Mouse (Mus musculus): ENCODE measurements around the gene Pate2.

The Pate2 gene

GRCm38 (mm10) chr9:35569571-35570534, at the start of gene Pate2, which contains the start of gene Hyls1:
TSS of gene Pate2 (plus strand) at chr9:35570284.
TSS of gene Hyls1 (minus strand) at chr9:35570398.
- peak; percentile 97 for DNase-seq (ENCODE audit: low read depth)

- no peak for DNase-seq (ENCODE audit: low read depth)
Measured at GRCm38 (mm10) chr9:35520631-35521348, 49.3 kb upstream of the Pate2 start.

GRCm38 (mm10) chr9:35522241-35522640, 47.8 kb upstream of the Pate2 start:
- no peak for DNase-seq (ENCODE audit: low read depth)

GRCm38 (mm10) chr9:35522821-35523515, 47.1 kb upstream of the Pate2 start:
- DNase-seq (ENCODE audit: low read depth): no peak

- DNase-seq (ENCODE audit: low read depth): no peak
Measured at GRCm38 (mm10) chr9:35523541-35523940, 46.5 kb upstream of the Pate2 start.

GRCm38 (mm10) chr9:35523941-35524411, 46.1 kb upstream of the Pate2 start:
- DNase-seq (ENCODE audit: low read depth): peak; percentile 17

- DNase-seq (ENCODE audit: low read depth): no peak
Measured at GRCm38 (mm10) chr9:35529141-35529540, 40.9 kb upstream of the Pate2 start.

GRCm38 (mm10) chr9:35529796-35530195, 40.3 kb upstream of the Pate2 start:
- no peak for DNase-seq (ENCODE audit: low read depth)

GRCm38 (mm10) chr9:35533266-35533665, 36.8 kb upstream of the Pate2 start:
- no peak for DNase-seq (ENCODE audit: low read depth)

- DNase-seq (ENCODE audit: low read depth): peak; percentile 34
Measured at GRCm38 (mm10) chr9:35535110-35535509, 35.0 kb upstream of the Pate2 start.

- DNase-seq (ENCODE audit: low read depth): no peak
Measured at GRCm38 (mm10) chr9:35535876-35536275, 34.2 kb upstream of the Pate2 start.

GRCm38 (mm10) chr9:35539001-35539750, 30.9 kb upstream of the Pate2 start:
- DNase-seq (ENCODE audit: low read depth): no peak

GRCm38 (mm10) chr9:35541024-35541423, 29.1 kb upstream of the Pate2 start:
- no peak for DNase-seq (ENCODE audit: low read depth)

- DNase-seq (ENCODE audit: low read depth): peak; percentile 53
Measured at GRCm38 (mm10) chr9:35541488-35541887, 28.6 kb upstream of the Pate2 start.

GRCm38 (mm10) chr9:35541941-35542340, 28.1 kb upstream of the Pate2 start:
- DNase-seq (ENCODE audit: low read depth): no peak

GRCm38 (mm10) chr9:35543099-35543860, 26.8 kb upstream of the Pate2 start:
- DNase-seq (ENCODE audit: low read depth): no peak

GRCm38 (mm10) chr9:35544666-35545065, 25.4 kb upstream of the Pate2 start:
- DNase-seq (ENCODE audit: low read depth): no peak

- no peak for DNase-seq (ENCODE audit: low read depth)
Measured at GRCm38 (mm10) chr9:35545704-35546103, 24.4 kb upstream of the Pate2 start.

GRCm38 (mm10) chr9:35546745-35547144, 23.3 kb upstream of the Pate2 start:
- DNase-seq (ENCODE audit: low read depth): no peak

- DNase-seq (ENCODE audit: low read depth): no peak
Measured at GRCm38 (mm10) chr9:35548455-35548854, 21.6 kb upstream of the Pate2 start.
